Mouse (Mus musculus): ENCODE measurements at regions not wholly inside any gene's neighbourhood (a gene's known extent, or its start where the extent isn't known, plus 50 kb on each side); places are given as distances from the start of the nearest gene placed in this dataset.

- TF ChIP-seq POLR2A (IDR thresholded peaks at IDR 0.05; ENCODE audit: extremely low read depth, insufficient read depth, low read length) = no peak
- no peak for TF ChIP-seq CTCF (IDR thresholded peaks at IDR 0.05; ENCODE audit: extremely low read depth, insufficient read depth, low read length)
These were observed 99.4 kb upstream of the Mrps10 start for GRCm38 (mm10) chr17:47269053-47269891.

Data from cortical plate, adult 2 months (tissue).